Mouse (Mus musculus) macrophage (primary cell): ENCODE data around the gene Ssr2. TPM values are rescaled to one million over a fixed set of nuclear protein-coding genes. Genes with fewer than 3 reads are reported as not detected.

ENCODE experiments used
- H3K27ac ChIP-seq: fragments of 350-480 bp; formaldehyde crosslinking; 2 replicates; pipeline ENCODE4 v1.9.0; 2021
- H3K36me3 ChIP-seq: fragments of 350-480 bp; formaldehyde crosslinking; 2 replicates; pipeline ENCODE4 v1.9.0; 2021; ENCODE audit errors: inconsistent target
- H3K4me3 ChIP-seq: fragments of 350-480 bp; formaldehyde crosslinking; 2 replicates; pipeline ENCODE4 v1.9.0; 2021; ENCODE audit errors: inconsistent target
- H3K79me2 ChIP-seq: fragments of 350-480 bp; formaldehyde crosslinking; 2 replicates; pipeline ENCODE4 v1.9.0; 2021; ENCODE audit errors: inconsistent target
- WGBS: methylation state at CpG from one replicate; pipeline ENCODE4 v1.1.7; 2026; ENCODE audit warnings: inconsistent platforms; ENCODE audit not compliant: missing documents; 5-methylcytosine and 5-hydroxymethylcytosine counted together
- polyA plus RNA-seq: library from polyadenylated mRNA; stranded (reverse); fragments of 250-400 nt; gene quantifications from 3 replicates; pipeline ENCODE4 v1.2.4, GENCODE M21; 2018; ENCODE audit warnings: inconsistent platforms

Ssr2 gene
- polyA plus RNA-seq, 1 experiment from 2014 or later: 113 TPM

GRCm38 (mm10) chr3:88548180-88548917, 27.3 kb upstream of the Ssr2 start, which contains the start of gene Rab25:
Rab25 (minus strand) TSS chr3:88548300.
- Histone ChIP-seq H3K4me3 (no peak within 1 kb of the TSS), H3K79me2 (peaks cover 18% of the 10 kb centered on the region), H3K36me3 (peaks cover 10% of the 10 kb centered on the region; the same call in 1 of the 2 replicates), H3K27ac (no peak within 1 kb of the TSS)
- WGBS: 94% methylated on average over 16 of the region's 18 CpGs

- peak overlapping the region; percentile 91 for H3K4me3 ChIP-seq
- H3K27ac ChIP-seq: no peak overlapping the region
- peaks cover 10% of the 10 kb centered on the region; the same call in 1 of the 2 replicates for H3K36me3 ChIP-seq
- H3K79me2 ChIP-seq: peaks cover 30% of the 10 kb centered on the region
- WGBS: 83% methylated on average over 4 of the region's 4 CpGs
These were observed 24.1 kb upstream of the Ssr2 start for GRCm38 (mm10) chr3:88551586-88551985.

DNA sequence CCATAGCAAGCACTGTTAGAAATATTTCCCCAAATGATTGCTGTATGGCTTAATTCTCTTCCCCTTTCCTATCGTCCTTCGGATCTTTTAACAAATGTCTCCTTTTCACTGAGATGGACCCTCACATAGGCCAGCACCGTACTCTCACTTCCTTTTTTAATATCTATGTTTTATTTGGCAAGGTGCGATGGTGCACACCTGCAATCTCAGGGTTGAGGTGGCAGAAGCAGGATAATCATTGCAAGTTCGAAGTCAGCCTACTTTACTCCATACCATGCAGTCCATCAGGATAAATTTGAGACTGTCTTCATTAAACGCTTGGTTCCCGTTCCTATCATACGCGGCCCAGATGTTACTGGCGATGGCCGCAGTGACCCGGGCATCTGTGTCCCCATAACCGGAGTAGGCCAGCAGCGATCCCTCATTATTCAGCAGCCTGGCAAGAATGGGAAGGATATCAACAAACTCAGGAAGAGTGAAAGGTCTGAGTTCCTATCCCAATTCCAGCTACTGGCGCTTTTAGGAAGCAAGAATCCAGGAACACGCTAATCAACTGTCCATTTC, 23.5 kb upstream of the Ssr2 start:
- H3K79me2 ChIP-seq: peaks cover 30% of the 10 kb centered on the region
- peak overlapping the region; percentile 91 for H3K4me3 ChIP-seq
- H3K36me3 ChIP-seq: peaks cover 10% of the 10 kb centered on the region; the same call in 1 of the 2 replicates
- peak overlapping the region; percentile 84 for H3K27ac ChIP-seq
- WGBS: 2% methylated on average over 16 of the region's 16 CpGs

GRCm38 (mm10) chr3:88552676-88553524, 22.8 kb upstream of the Ssr2 start, which contains the start of gene Lamtor2:
Lamtor2 (minus strand) TSS chr3:88553074.
- under 1% methylated on average over 48 of the region's 48 CpGs for WGBS
- peaks cover 10% of the 10 kb centered on the region; the same call in 1 of the 2 replicates for H3K36me3 ChIP-seq
- H3K27ac ChIP-seq: peak within 1 kb of the TSS; percentile 84
- peak within 1 kb of the TSS; percentile 91 for H3K4me3 ChIP-seq
- H3K79me2 ChIP-seq: peaks cover 30% of the 10 kb centered on the region

GRCm38 (mm10) chr3:88553525-88553879, 22.2 kb upstream of the Ssr2 start, which contains the start of gene Ubqln4:
Ubqln4 (plus strand) TSS chr3:88553758.
- Histone ChIP-seq H3K4me3 (peak within 1 kb of the TSS; percentile 91), H3K27ac (peak within 1 kb of the TSS; percentile 84), H3K36me3 (peaks cover 12% of the 10 kb centered on the region; the same call in 1 of the 2 replicates), H3K79me2 (peaks cover 30% of the 10 kb centered on the region)
- WGBS: 1% methylated on average over 23 of the region's 37 CpGs

GRCm38 (mm10) chr3:88553880-88554586, 21.6 kb upstream of the Ssr2 start:
- H3K4me3 ChIP-seq: peak overlapping the region; percentile 53
- peaks cover 10% of the 10 kb centered on the region; the same call in 1 of the 2 replicates for H3K36me3 ChIP-seq
- peak overlapping the region; percentile 10; the same call in 1 of the 2 replicates for H3K27ac ChIP-seq
- WGBS: under 1% methylated on average over 36 of the region's 41 CpGs
- peaks cover 30% of the 10 kb centered on the region for H3K79me2 ChIP-seq

DNA sequence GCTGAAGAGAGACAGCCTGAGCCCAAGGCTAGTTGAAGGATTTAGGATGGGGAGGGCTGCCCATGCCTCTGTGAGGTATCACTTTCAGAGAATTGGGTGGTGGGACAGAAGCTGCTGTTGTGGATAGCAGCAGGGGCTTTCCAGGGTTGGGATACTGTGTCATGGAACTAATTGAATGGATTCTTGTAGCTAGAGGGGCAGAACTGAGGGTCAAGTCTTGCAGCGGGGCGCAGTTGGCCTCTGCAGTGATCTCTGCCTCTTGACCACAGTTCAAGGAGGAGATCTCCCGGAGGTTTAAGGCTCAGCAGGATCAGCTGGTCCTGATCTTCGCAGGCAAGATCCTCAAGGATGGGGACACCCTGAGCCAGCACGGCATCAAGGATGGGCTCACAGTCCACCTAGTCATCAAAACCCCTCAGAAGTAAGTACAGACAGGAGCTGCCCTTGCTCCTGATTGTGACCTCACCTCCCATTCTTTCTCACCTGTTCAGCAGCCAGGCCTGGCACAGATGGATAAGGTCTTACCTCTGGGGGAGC, 20.5 kb upstream of the Ssr2 start:
- Histone ChIP-seq H3K79me2 (peaks cover 30% of the 10 kb centered on the region), H3K27ac (no peak overlapping the region), H3K4me3 (no peak overlapping the region), H3K36me3 (peaks cover 18% of the 10 kb centered on the region)
- 91% methylated on average over 5 of the region's 5 CpGs for WGBS

- no peak overlapping the region for H3K4me3 ChIP-seq
These were observed 19.9 kb upstream of the Ssr2 start for GRCm38 (mm10) chr3:88555731-88556130.

DNA sequence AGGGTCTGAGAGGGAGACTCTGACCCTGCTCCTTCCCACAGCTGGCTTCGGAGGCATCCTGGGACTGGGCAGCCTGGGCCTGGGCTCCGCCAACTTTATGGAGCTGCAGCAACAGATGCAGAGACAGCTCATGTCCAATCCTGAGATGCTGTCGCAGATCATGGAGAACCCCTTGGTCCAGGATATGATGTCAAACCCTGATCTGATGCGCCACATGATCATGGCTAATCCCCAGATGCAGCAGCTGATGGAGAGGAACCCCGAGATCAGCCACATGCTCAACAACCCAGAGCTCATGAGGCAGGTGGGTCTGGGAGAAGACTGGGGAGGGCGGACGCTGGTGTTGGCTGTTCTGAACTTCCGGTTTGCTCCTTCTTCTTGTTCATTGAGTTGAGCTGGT, 19.1 kb upstream of the Ssr2 start:
- H3K36me3 ChIP-seq: peaks cover 25% of the 10 kb centered on the region
- H3K79me2 ChIP-seq: peaks cover 17% of the 10 kb centered on the region
- WGBS: 92% methylated on average over 8 of the region's 8 CpGs
- H3K4me3 ChIP-seq: no peak overlapping the region
- H3K27ac ChIP-seq: no peak overlapping the region

More at GRCm38 (mm10) chr3:88555731-88556130, 19.9 kb upstream of the Ssr2 start:
- H3K79me2 ChIP-seq: peaks cover 26% of the 10 kb centered on the region
- H3K36me3 ChIP-seq: peaks cover 24% of the 10 kb centered on the region
- H3K27ac ChIP-seq: no peak overlapping the region
- WGBS: 98% methylated on average over 6 of the region's 6 CpGs

- H3K4me3 ChIP-seq: no peak overlapping the region
- H3K36me3 ChIP-seq: peaks cover 40% of the 10 kb centered on the region
- H3K27ac ChIP-seq: no peak overlapping the region
- 96% methylated on average over 9 of the region's 9 CpGs for WGBS
- H3K79me2 ChIP-seq: peaks cover 11% of the 10 kb centered on the region; the same call in 1 of the 2 replicates
These were observed 16.1 kb upstream of the Ssr2 start for GRCm38 (mm10) chr3:88559596-88559995.

DNA sequence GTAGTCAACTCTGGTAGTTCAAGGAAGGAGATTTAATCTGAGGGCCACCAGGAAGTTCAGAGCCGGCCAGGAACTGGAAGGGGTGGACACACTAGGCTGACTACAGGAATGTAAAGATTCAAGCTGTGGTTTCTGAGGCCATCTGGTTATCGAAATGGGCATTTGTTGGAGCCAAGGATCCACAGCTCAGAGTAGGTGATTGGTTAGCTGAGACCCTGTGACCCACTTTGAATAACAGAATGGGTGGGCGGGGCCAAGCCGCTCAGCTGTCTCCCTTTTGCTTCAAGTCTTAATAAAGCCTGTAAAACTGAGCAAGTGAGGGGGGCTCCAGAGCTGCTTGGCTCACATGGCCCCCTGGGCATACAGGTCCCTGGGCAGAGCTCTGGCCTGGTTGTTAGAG, 13.7 kb upstream of the Ssr2 start:
- Histone ChIP-seq H3K4me3 (no peak overlapping the region), H3K36me3 (peaks cover 62% of the 10 kb centered on the region), H3K27ac (no peak overlapping the region), H3K79me2 (no peaks in the 10 kb centered on the region)
- WGBS: 85% methylated on average over 4 of the region's 4 CpGs

GRCm38 (mm10) chr3:88563442-88563841, 12.2 kb upstream of the Ssr2 start:
- 89% methylated on average over 4 of the region's 4 CpGs for WGBS
- Histone ChIP-seq H3K4me3 (no peak overlapping the region), H3K79me2 (no peaks in the 10 kb centered on the region), H3K36me3 (peaks cover 74% of the 10 kb centered on the region), H3K27ac (no peak overlapping the region)

DNA sequence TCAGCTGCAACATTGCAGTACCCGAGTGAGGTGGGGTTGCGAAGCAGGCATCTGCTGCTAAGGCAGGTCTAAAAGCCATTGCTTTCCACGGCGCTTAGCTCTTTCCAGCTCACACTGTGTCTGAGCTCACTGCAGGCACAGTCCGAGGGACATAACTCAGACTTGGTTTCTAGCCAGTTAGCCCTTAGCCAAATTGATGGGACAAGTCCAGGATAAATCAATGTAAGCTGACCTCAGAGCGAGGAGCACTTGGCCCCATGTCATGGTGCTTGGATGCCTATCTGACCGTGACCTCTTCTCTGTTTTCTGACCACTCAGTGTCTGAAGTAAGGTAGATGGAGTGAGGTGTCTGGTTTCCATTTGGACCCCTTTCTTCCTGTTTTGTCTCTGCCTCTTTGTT, 11.7 kb upstream of the Ssr2 start:
- Histone ChIP-seq H3K79me2 (no peaks in the 10 kb centered on the region), H3K4me3 (no peak overlapping the region), H3K27ac (no peak overlapping the region), H3K36me3 (peaks cover 76% of the 10 kb centered on the region)
- 92% methylated on average over 7 of the region's 7 CpGs for WGBS

DNA sequence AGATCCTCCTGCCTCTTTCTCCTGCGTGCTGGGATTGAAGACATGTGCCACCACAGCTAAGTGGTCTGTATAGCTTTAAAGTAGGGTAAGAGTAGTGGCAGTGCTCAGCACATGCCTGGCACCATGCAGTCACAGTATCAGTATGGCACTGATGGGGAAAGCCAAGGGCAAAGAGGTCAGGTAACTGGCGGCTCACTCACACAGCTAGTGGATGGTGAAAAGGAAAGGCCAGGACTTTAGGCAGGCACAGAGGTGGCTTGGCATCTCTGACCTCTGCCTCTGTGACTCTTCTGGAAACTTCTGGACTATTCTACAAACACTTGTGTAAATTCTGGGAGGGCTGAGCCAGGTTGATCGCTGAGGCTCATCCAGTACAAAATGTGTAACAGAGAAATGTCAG, 9.6 kb upstream of the Ssr2 start:
- Histone ChIP-seq H3K79me2 (no peaks in the 10 kb centered on the region), H3K36me3 (peaks cover 60% of the 10 kb centered on the region), H3K27ac (no peak overlapping the region), H3K4me3 (no peak overlapping the region)
- WGBS: 100% methylated on average over 3 of the region's 3 CpGs
